Mouse (Mus musculus): Measurements from ENCODE around the gene Dnajc6.

Gene Dnajc6

GRCm38 (mm10) chr4:101689241-101689640, 192.8 kb downstream of the Dnajc6 start:
- no peak for DNase-seq (ENCODE audit: low spot score)

- no peak for DNase-seq (ENCODE audit: low spot score)
Measured at GRCm38 (mm10) chr4:101689645-101690044, 193.2 kb downstream of the Dnajc6 start.
